Mouse (Mus musculus) midbrain, embryonic 12.5 days (tissue): ENCODE results near the gene Creb5. TPM values are rescaled to one million over a fixed set of nuclear protein-coding genes. Genes with fewer than 3 reads are reported as not detected.
A peak's percentile ranks its signal among the peaks of the same experiment; 100 is the strongest.

ENCODE experiments used
- ATAC-seq: fragments of 200-750 bp; cut with Nextera tagmentation; 2 replicates; pipeline ENCODE4 v1.8.0; 2017; ENCODE audit warnings: low read depth, moderate TSS enrichment, moderate library complexity; ENCODE audit not compliant: low FRiP score
- H3K27ac ChIP-seq: fragments of 300-500 bp; sonication (generic); replicated peaks from 2 replicates; pipeline ENCODE4 v1.5.1; 2016; ENCODE audit warnings: mild to moderate bottlenecking
- H3K27me3 ChIP-seq: fragments of 300-500 bp; sonication (generic); 2 replicates; pipeline ENCODE4 v1.6.1; 2016; ENCODE audit warnings: mild to moderate bottlenecking
- H3K36me3 ChIP-seq: fragments of 300-500 bp; sonication (generic); 2 replicates; pipeline ENCODE4 v1.6.1; 2016
- H3K4me1 ChIP-seq: fragments of 300-500 bp; sonication (generic); 2 replicates; pipeline ENCODE4 v1.6.1; 2016
- H3K4me2 ChIP-seq: fragments of 300-500 bp; sonication (generic); replicated peaks from 2 replicates; pipeline ENCODE4 v1.6.1; 2016; ENCODE audit warnings: mild to moderate bottlenecking, moderate library complexity
- H3K4me3 ChIP-seq: fragments of 300-500 bp; sonication (generic); 2 replicates; pipeline ENCODE4 v1.5.1; 2016; ENCODE audit warnings: mild to moderate bottlenecking
- H3K9ac ChIP-seq: fragments of 300-500 bp; sonication (generic); replicated peaks from 2 replicates; pipeline ENCODE4 v1.6.1; 2016; ENCODE audit warnings: mild to moderate bottlenecking, moderate library complexity
- H3K9me3 ChIP-seq: fragments of 300-500 bp; sonication (generic); 2 replicates; pipeline ENCODE4 v1.6.1; 2016; ENCODE audit warnings: mild to moderate bottlenecking
- WGBS: fragments of 180-500 bp; shearing (Covaris S2); methylation state at CpG from one replicate; pipeline ENCODE4 v1.1.7; 2016; 5-methylcytosine and 5-hydroxymethylcytosine counted together
- polyA plus RNA-seq: library from polyadenylated mRNA; unstranded; fragments of >200 nt; fragmentation: Nextera tagmentation; extraction: Ambion mirVana; gene quantifications from 2 replicates; pipeline ENCODE4 v1.2.1, GENCODE M21; 2016

The Creb5 gene
- polyA plus RNA-seq, 1 experiment from 2014 or later: 6.3 TPM

- no peaks in the 10 kb centered on the region for H3K9me3 ChIP-seq
- H3K4me1 ChIP-seq: peaks cover 11% of the 10 kb centered on the region; the same call in 1 of the 2 replicates
- no peak overlapping the region for H3K4me3 ChIP-seq
- H3K27ac ChIP-seq: no peak overlapping the region
- no peaks in the 10 kb centered on the region for H3K36me3 ChIP-seq
- ATAC-seq: no peak
- no peak overlapping the region for H3K9ac ChIP-seq
- peaks cover 12% of the 10 kb centered on the region for H3K27me3 ChIP-seq
- H3K4me2 ChIP-seq: no peak overlapping the region
- WGBS: 78% methylated on average over 9 of the region's 9 CpGs
Observed at GRCm38 (mm10) chr6:53615440-53616211, 328.6 kb downstream of the Creb5 start.

GRCm38 (mm10) chr6:53618164-53618563, 331.1 kb downstream of the Creb5 start:
- peaks cover 16% of the 10 kb centered on the region for H3K27me3 ChIP-seq
- WGBS: 71% methylated on average over 8 of the region's 8 CpGs

GRCm38 (mm10) chr6:53619676-53620075, 332.6 kb downstream of the Creb5 start:
- peaks cover 17% of the 10 kb centered on the region for H3K27me3 ChIP-seq
- H3K9ac ChIP-seq: no peak overlapping the region
- no peak overlapping the region for H3K4me2 ChIP-seq
- no peak overlapping the region for H3K27ac ChIP-seq
- no peak for ATAC-seq
- 74% methylated on average over 1 of the region's 1 CpGs for WGBS
- H3K4me3 ChIP-seq: no peak overlapping the region
- H3K9me3 ChIP-seq: no peaks in the 10 kb centered on the region
- H3K4me1 ChIP-seq: peaks cover 28% of the 10 kb centered on the region
- H3K36me3 ChIP-seq: no peaks in the 10 kb centered on the region

More at GRCm38 (mm10) chr6:53618164-53618563, 331.1 kb downstream of the Creb5 start:
- Histone ChIP-seq H3K27ac (no peak overlapping the region), H3K9ac (no peak overlapping the region), H3K9me3 (no peaks in the 10 kb centered on the region), H3K36me3 (no peaks in the 10 kb centered on the region), H3K4me1 (peaks cover 14% of the 10 kb centered on the region), H3K4me3 (no peak overlapping the region), H3K4me2 (no peak overlapping the region)
- no peak for ATAC-seq

GRCm38 (mm10) chr6:53621295-53621694, 334.2 kb downstream of the Creb5 start:
- WGBS: 92% methylated on average over 5 of the region's 5 CpGs
- Histone ChIP-seq H3K4me1 (peaks cover 33% of the 10 kb centered on the region), H3K27ac (no peak overlapping the region), H3K36me3 (no peaks in the 10 kb centered on the region), H3K9ac (no peak overlapping the region), H3K4me2 (no peak overlapping the region), H3K27me3 (peaks cover 20% of the 10 kb centered on the region), H3K4me3 (no peak overlapping the region), H3K9me3 (no peaks in the 10 kb centered on the region)
- ATAC-seq: no peak

GRCm38 (mm10) chr6:53624455-53625276, 337.6 kb downstream of the Creb5 start:
- Histone ChIP-seq H3K27ac (peak overlapping the region; percentile 68), H3K4me3 (no peak overlapping the region), H3K9ac (no peak overlapping the region), H3K27me3 (peaks cover 30% of the 10 kb centered on the region), H3K4me2 (peak overlapping the region; percentile 26), H3K4me1 (peaks cover 36% of the 10 kb centered on the region), H3K36me3 (no peaks in the 10 kb centered on the region), H3K9me3 (no peaks in the 10 kb centered on the region)
- WGBS: 14% methylated on average over 15 of the region's 15 CpGs
- peak; percentile 81 for ATAC-seq

GRCm38 (mm10) chr6:53626044-53626443, 339.0 kb downstream of the Creb5 start:
- ATAC-seq: no peak
- 81% methylated on average over 5 of the region's 5 CpGs for WGBS
- no peaks in the 10 kb centered on the region for H3K9me3 ChIP-seq
- H3K4me2 ChIP-seq: no peak overlapping the region
- H3K4me1 ChIP-seq: peaks cover 36% of the 10 kb centered on the region
- H3K27ac ChIP-seq: no peak overlapping the region
- H3K9ac ChIP-seq: no peak overlapping the region
- peaks cover 30% of the 10 kb centered on the region for H3K27me3 ChIP-seq
- H3K36me3 ChIP-seq: no peaks in the 10 kb centered on the region
- no peak overlapping the region for H3K4me3 ChIP-seq

- Histone ChIP-seq H3K9me3 (no peaks in the 10 kb centered on the region), H3K4me1 (peaks cover 23% of the 10 kb centered on the region), H3K9ac (no peak overlapping the region), H3K27ac (no peak overlapping the region), H3K27me3 (peaks cover 25% of the 10 kb centered on the region), H3K4me3 (no peak overlapping the region), H3K36me3 (no peaks in the 10 kb centered on the region), H3K4me2 (no peak overlapping the region)
- no peak for ATAC-seq
Observed at GRCm38 (mm10) chr6:53628714-53629113, 341.6 kb downstream of the Creb5 start.

- peaks cover 6% of the 10 kb centered on the region; the same call in 1 of the 2 replicates for H3K4me1 ChIP-seq
- H3K4me3 ChIP-seq: no peak overlapping the region
- 0 out of 2 replicates have a peak, but pooled peaks cover 8% of the 10 kb centered on the region for H3K27me3 ChIP-seq
- no peak overlapping the region for H3K9ac ChIP-seq
- WGBS: 91% methylated on average over 7 of the region's 7 CpGs
- H3K9me3 ChIP-seq: no peaks in the 10 kb centered on the region
- no peak overlapping the region for H3K27ac ChIP-seq
- no peak for ATAC-seq
- H3K4me2 ChIP-seq: no peak overlapping the region
- no peaks in the 10 kb centered on the region for H3K36me3 ChIP-seq
Observed at GRCm38 (mm10) chr6:53635453-53635852, 348.4 kb downstream of the Creb5 start.

- no peak overlapping the region for H3K27ac ChIP-seq
- 81% methylated on average over 13 of the region's 13 CpGs for WGBS
Observed at GRCm38 (mm10) chr6:53637356-53638351, 350.6 kb downstream of the Creb5 start.

GRCm38 (mm10) chr6:53641633-53642605, 354.8 kb downstream of the Creb5 start:
- ATAC-seq: no peak
- WGBS: 84% methylated on average over 30 of the region's 30 CpGs
- no peaks in the 10 kb centered on the region for H3K27me3 ChIP-seq
- no peak overlapping the region for H3K4me2 ChIP-seq
- no peaks in the 10 kb centered on the region for H3K36me3 ChIP-seq
- no peak overlapping the region for H3K4me3 ChIP-seq
- no peak overlapping the region for H3K9ac ChIP-seq
- no peaks in the 10 kb centered on the region for H3K9me3 ChIP-seq
- peaks cover 27% of the 10 kb centered on the region; the same call in 1 of the 2 replicates for H3K4me1 ChIP-seq
- H3K27ac ChIP-seq: no peak overlapping the region

More at GRCm38 (mm10) chr6:53637356-53638351, 350.6 kb downstream of the Creb5 start:
- Histone ChIP-seq H3K9ac (no peak overlapping the region), H3K36me3 (no peaks in the 10 kb centered on the region), H3K4me2 (no peak overlapping the region), H3K4me1 (peaks cover 14% of the 10 kb centered on the region; the same call in 1 of the 2 replicates), H3K27me3 (0 out of 2 replicates have a peak, but pooled peaks cover 3% of the 10 kb centered on the region), H3K9me3 (no peaks in the 10 kb centered on the region), H3K4me3 (no peak overlapping the region)
- ATAC-seq: no peak
